Mouse (Mus musculus) G1E (cell line): ENCODE data around the gene Fam71b.

Experiments used
- CTCF ChIP-seq: IDR thresholded peaks from 2 replicates; pipeline ENCODE4 v1.5.1; 2012; ENCODE audit warnings: low read depth, low read length, inconsistent platforms, mixed read lengths
- GATA2 ChIP-seq: IDR thresholded peaks from 2 replicates; pipeline ENCODE4 v1.6.1; 2012; ENCODE audit warnings: low read depth, low read length, inconsistent platforms, borderline replicate concordance

GRCm38 (mm10) chr11:46366357-46366756, 30.0 kb upstream of the Fam71b start:
- TF ChIP-seq CTCF (no peak), GATA2 (no peak)
